Mouse (Mus musculus): Measurements from ENCODE around the gene Ubqln3. TPM values are rescaled to one million over a fixed set of nuclear protein-coding genes. Genes with fewer than 3 reads are reported as not detected.

Gene Ubqln3
- not detected for total RNA-seq (2021)

- no peak for DNase-seq (ENCODE audit: extremely low spot score in 1 of 2, low spot score in 1 of 2)
These were observed at the start of gene Ubqln3 for GRCm38 (mm10) chr7:104143179-104143578. Ubqln3 (minus strand) TSS chr7:104143279.

GRCm38 (mm10) chr7:104191275-104191674, 48.2 kb upstream of the Ubqln3 start:
- DNase-seq (ENCODE audit: extremely low spot score in 1 of 2, low spot score in 1 of 2), result no peak

GRCm38 (mm10) chr7:104183292-104183691, 40.2 kb upstream of the Ubqln3 start, which contains the start of gene Olfr648:
Olfr648 (minus strand) TSS chr7:104183392.
- DNase-seq (ENCODE audit: extremely low spot score in 1 of 2, low spot score in 1 of 2), result no peak

- DNase-seq (ENCODE audit: extremely low spot score in 1 of 2, low spot score in 1 of 2), result no peak
These were observed 36.0 kb upstream of the Ubqln3 start for GRCm38 (mm10) chr7:104179074-104179473.

- no peak for DNase-seq (ENCODE audit: extremely low spot score in 1 of 2, low spot score in 1 of 2)
These were observed 35.5 kb upstream of the Ubqln3 start for GRCm38 (mm10) chr7:104178422-104179054.

- no peak for DNase-seq (ENCODE audit: extremely low spot score in 1 of 2, low spot score in 1 of 2)
These were observed 32.0 kb upstream of the Ubqln3 start for GRCm38 (mm10) chr7:104175085-104175484.

GRCm38 (mm10) chr7:104169634-104170204, 26.6 kb upstream of the Ubqln3 start:
- DNase-seq (ENCODE audit: extremely low spot score in 1 of 2, low spot score in 1 of 2), result no peak

- DNase-seq (ENCODE audit: extremely low spot score in 1 of 2, low spot score in 1 of 2), result no peak
These were observed 24.0 kb upstream of the Ubqln3 start for GRCm38 (mm10) chr7:104167105-104167504.

- no peak for DNase-seq (ENCODE audit: extremely low spot score in 1 of 2, low spot score in 1 of 2)
These were observed 7.4 kb upstream of the Ubqln3 start, which contains the start of gene Ubqlnl for GRCm38 (mm10) chr7:104150456-104150855. Ubqlnl (minus strand) TSS chr7:104150556.

- no peak for DNase-seq (ENCODE audit: extremely low spot score in 1 of 2, low spot score in 1 of 2)
These were observed 5.8 kb downstream of the Ubqln3 start, which contains the start of gene Olfr643 for GRCm38 (mm10) chr7:104137305-104137704. Olfr643 (minus strand) TSS chr7:104137405.

- DNase-seq (ENCODE audit: extremely low spot score in 1 of 2, low spot score in 1 of 2), result no peak
These were observed 13.4 kb downstream of the Ubqln3 start, which contains the start of gene Ubqln5 for GRCm38 (mm10) chr7:104129726-104130125. Ubqln5 (minus strand) TSS chr7:104129826.

GRCm38 (mm10) chr7:104104757-104104972, 38.4 kb downstream of the Ubqln3 start, which contains the start of gene Olfr646:
Olfr646 (plus strand) TSS chr7:104104873.
- DNase-seq (ENCODE audit: extremely low spot score in 1 of 2, low spot score in 1 of 2), result no peak

- DNase-seq (ENCODE audit: extremely low spot score in 1 of 2, low spot score in 1 of 2), result no peak
These were observed 38.9 kb downstream of the Ubqln3 start for GRCm38 (mm10) chr7:104103913-104104756.

Other genes with a start within 250 kb of the Ubqln3 start
- gene Olfr64, start 248.8 kb downstream of the Ubqln3 start, total RNA-seq (2021), result not detected
- gene Olfr65, start 239.8 kb downstream of the Ubqln3 start, total RNA-seq (2021), result not detected
- not detected for gene Olfr631, start 214.5 kb downstream of the Ubqln3 start, total RNA-seq (2021)
- gene Olfr632, start 208.9 kb downstream of the Ubqln3 start, total RNA-seq (2021), result not detected
- gene Olfr633, start 198.8 kb downstream of the Ubqln3 start, total RNA-seq (2021), result not detected
- under 1 TPM; 0.05 to 0.07 TPM for gene Olfr635, start 172.1 kb downstream of the Ubqln3 start, total RNA-seq (2021)
- gene Olfr638, start 144.5 kb downstream of the Ubqln3 start, total RNA-seq (2021), result not detected
- gene Olfr639, start 126.0 kb downstream of the Ubqln3 start, total RNA-seq (2021), result under 1 TPM; 0.05 to 0.16 TPM
- gene Olfr640, start 117.7 kb downstream of the Ubqln3 start, total RNA-seq (2021), result not detected
- gene Olfr641, start 107.8 kb downstream of the Ubqln3 start, total RNA-seq (2021), result not detected
- not detected for gene Olfr642, start 90.6 kb downstream of the Ubqln3 start, total RNA-seq (2021)
- gene 4930516K23Rik, start 81.8 kb downstream of the Ubqln3 start, total RNA-seq (2021), result not detected
- gene Olfr644, start 71.4 kb downstream of the Ubqln3 start, total RNA-seq (2021), result not detected
- gene Olfr645, start 57.8 kb downstream of the Ubqln3 start, total RNA-seq (2021), result not detected
- gene Olfr646, start 38.4 kb downstream of the Ubqln3 start, total RNA-seq (2021), result not detected
- gene Ubqln5, start 13.5 kb downstream of the Ubqln3 start, total RNA-seq (2021), result not detected
- not detected for gene Olfr643, start 5.9 kb downstream of the Ubqln3 start, total RNA-seq (2021)
- not detected for gene Ubqlnl, start 7.3 kb upstream of the Ubqln3 start, total RNA-seq (2021)
- not detected for gene Olfm5, start 21.6 kb upstream of the Ubqln3 start, total RNA-seq (2021)
- gene Olfr648, start 40.1 kb upstream of the Ubqln3 start, total RNA-seq (2021), result under 1 TPM; 0.10 to 0.23 TPM
- gene Olfr649, start 52.7 kb upstream of the Ubqln3 start, total RNA-seq (2021), result not detected
- gene Trim6, start 75.5 kb upstream of the Ubqln3 start, total RNA-seq (2021), result under 1 TPM; 0.30 to 0.59 TPM
- under 1 TPM; 0.69 to 0.96 TPM for gene Trim34a, start 101.2 kb upstream of the Ubqln3 start, total RNA-seq (2021)
- gene Trim5, start 144.8 kb upstream of the Ubqln3 start, total RNA-seq (2021), result under 1 TPM; 0.25 to 0.94 TPM
- 1 to 10 TPM; 1.9 to 3.2 TPM for gene Trim12a, start 172.2 kb upstream of the Ubqln3 start, total RNA-seq (2021)
- gene Trim34b, start 186.2 kb upstream of the Ubqln3 start, total RNA-seq (2021), result under 1 TPM in 1 of 2 experiments, not detected in 1; 0.25 TPM
- gene Trim12c, start 210.1 kb upstream of the Ubqln3 start, total RNA-seq (2021), result 1 to 10 TPM; 1.2 to 2.1 TPM
- gene Trim30b, start 226.6 kb upstream of the Ubqln3 start, total RNA-seq (2021), result not detected